Mouse (Mus musculus) heart, postnatal 25 days (tissue): ENCODE measurements at regions not wholly inside any gene's neighbourhood (a gene's known extent, or its start where the extent isn't known, plus 50 kb on each side); places are given as distances from the start of the nearest gene placed in this dataset.

Source experiments
- DNase-seq: peaks from one replicate; pipeline ENCODE4 v3.0.0; 2022; ENCODE audit warnings: low spot score
- intact Hi-C: fragments of 180-260 bp; cut with DNase I; formaldehyde crosslinking; loops from one replicate; pipeline ENCODE4 v1.15.1; 2025

GRCm38 (mm10) chr2:162735761-162736160 is 74.8 kb upstream of the Ptprt start:
- intact Hi-C loops = no loop called here
- no peak for DNase-seq

GRCm38 (mm10) chr2:162734286-162734685 is 73.3 kb upstream of the Ptprt start:
- intact Hi-C loops = no loop called here
- no peak for DNase-seq

- no peak for DNase-seq
Observed at GRCm38 (mm10) chr2:162720016-162720415, 59.1 kb upstream of the Ptprt start.

GRCm38 (mm10) chr2:162718466-162718865 is 57.5 kb upstream of the Ptprt start:
- DNase-seq = no peak
- intact Hi-C loops = no loop called here

More at GRCm38 (mm10) chr2:162720016-162720415, 59.1 kb upstream of the Ptprt start:
- intact Hi-C loops = no loop called here

- no peak for DNase-seq
- intact Hi-C loops = no loop called here
Observed at GRCm38 (mm10) chr2:162714976-162715375, 54.0 kb upstream of the Ptprt start.

- DNase-seq = no peak
- intact Hi-C loops = no loop called here
Observed at GRCm38 (mm10) chr2:162712972-162713371, 52.0 kb upstream of the Ptprt start.

GRCm38 (mm10) chr2:162712394-162712793 is 51.4 kb upstream of the Ptprt start:
- DNase-seq = no peak
- intact Hi-C loops = no loop called here
